Mouse (Mus musculus) stomach, postnatal 0 days (tissue): ENCODE measurements around the gene Pfkfb4.

Source experiments
- CTCF ChIP-seq: IDR thresholded peaks from 2 replicates; pipeline ENCODE4 v1.5.1; 2016; ENCODE audit warnings: antibody characterized with exemption, low read depth, mild to moderate bottlenecking, moderate library complexity
- EP300 ChIP-seq: optimal IDR thresholded peaks from 2 replicates; pipeline ENCODE3; 2016; ENCODE audit warnings: antibody characterized with exemption

- TF ChIP-seq CTCF = no peak
- no peak for TF ChIP-seq EP300
These were observed 16.5 kb downstream of the Pfkfb4 start for GRCm38 (mm10) chr9:109008081-109008480.
